11 mouse cellular contexts compared by ENCODE assay signal in genomic region chr16:35681327-35682108, GRCm38 (mm10).
DNase-seq lines count a peak whose midpoint lies in the region; ATAC-seq and TF ChIP-seq lines count a peak whose summit lies in the region.
"Had no signal": no experiment of that assay in that cellular context is flagged by ENCODE, and none has a peak within 500 bp of the region (broad histone marks: within the 10 kb centered on the region; RNA-seq: fewer than 3 reads in every experiment).

No protein-coding gene starts in this region.

- 51% methylated on average over 17 of the region's 17 CpGs for WGBS in heart, embryonic 16.5 days
- 46% methylated on average over 17 of the region's 17 CpGs for WGBS in midbrain, embryonic 15.5 days
- WGBS in forebrain, embryonic 10.5 days, result 75% methylated on average over 17 of the region's 17 CpGs

- H3K27ac ChIP-seq in heart, embryonic 16.5 days (ENCODE audit: low read length), result peak overlapping the region; percentile 86
- no peak overlapping the region for H3K27ac ChIP-seq in midbrain, embryonic 15.5 days
- no peak overlapping the region for H3K27ac ChIP-seq in layer of hippocampus, adult 2 months
- H3K27ac ChIP-seq in forebrain, embryonic 10.5 days, result no peak overlapping the region
- H3K27ac ChIP-seq: left cerebral cortex, adult 2 months; stomach, embryonic 15.5 days had no signal

- H3K4me1 ChIP-seq in heart, embryonic 16.5 days (ENCODE audit: control insufficient read depth, insufficient read depth, low read length), result peaks cover 8% of the 10 kb centered on the region
- H3K4me1 ChIP-seq in midbrain, embryonic 15.5 days, result peaks cover 14% of the 10 kb centered on the region
- H3K4me1 ChIP-seq in forebrain, embryonic 10.5 days, result peaks cover 4% of the 10 kb centered on the region; the same call in 1 of the 2 replicates
- H3K4me1 ChIP-seq: stomach, embryonic 15.5 days had no signal

- H3K9ac ChIP-seq in heart, embryonic 16.5 days (ENCODE audit: low read length), result no peak overlapping the region
- no peak overlapping the region for H3K9ac ChIP-seq in midbrain, embryonic 15.5 days
- H3K9ac ChIP-seq: forebrain, postnatal 0 days; stomach, embryonic 15.5 days had no signal

- H3K27me3 ChIP-seq in heart, embryonic 16.5 days (ENCODE audit: control insufficient read depth, insufficient read depth, low read length), result no peaks in the 10 kb centered on the region
- 0 out of 2 replicates have a peak, but pooled peaks cover 4% of the 10 kb centered on the region for H3K27me3 ChIP-seq in midbrain, embryonic 15.5 days (replicated peaks)
- H3K27me3 ChIP-seq in forebrain, embryonic 10.5 days (ENCODE audit: poor library complexity, severe bottlenecking), result no peaks in the 10 kb centered on the region
- H3K27me3 ChIP-seq: stomach, embryonic 15.5 days had no signal

- no peak for TF ChIP-seq CTCF in layer of hippocampus, adult 2 months (conservative IDR thresholded peaks at IDR 0.05)

- H3K4me3 ChIP-seq in heart, embryonic 16.5 days (ENCODE audit: low read length), result no peak overlapping the region
- H3K4me3 ChIP-seq in midbrain, embryonic 15.5 days, result no peak overlapping the region
- no peak overlapping the region for H3K4me3 ChIP-seq in layer of hippocampus, adult 2 months
- no peak overlapping the region for H3K4me3 ChIP-seq in forebrain, embryonic 10.5 days
- H3K4me3 ChIP-seq: left cerebral cortex, adult 2 months; stomach, embryonic 15.5 days had no signal

- H3K36me3 ChIP-seq in heart, embryonic 16.5 days (ENCODE audit: control insufficient read depth, insufficient read depth), result no peaks in the 10 kb centered on the region
- H3K36me3 ChIP-seq in midbrain, embryonic 15.5 days (replicated peaks), result no peaks in the 10 kb centered on the region
- H3K36me3 ChIP-seq in forebrain, embryonic 10.5 days (replicated peaks), result no peaks in the 10 kb centered on the region
- H3K36me3 ChIP-seq: stomach, embryonic 15.5 days had no signal

- peak; percentile 72 for DNase-seq in MN1 (ENCODE audit: low spot score)
- peak; percentile 71 to 78 for DNase-seq in cerebellum, postnatal 14 days
- no peak for DNase-seq in layer of hippocampus, adult 2 months (ENCODE audit: low spot score in 2 of 2)
- no peak for DNase-seq in lung, postnatal 36 days
- DNase-seq in forebrain, embryonic 10.5 days (ENCODE audit: extremely low spot score, low spot score), result no peak
- no peak for DNase-seq in adrenal gland, adult (ENCODE audit: inconsistent age in 2 of 2, low spot score in 1 of 2)
- DNase-seq: forebrain, postnatal 0 days had no signal

- ATAC-seq in heart, embryonic 16.5 days (replicated peaks; ENCODE audit: extremely low read depth, insufficient read depth, low FRiP score), result peak; percentile 73
- peak; percentile 73 for ATAC-seq in midbrain, embryonic 15.5 days (replicated peaks)
- ATAC-seq: forebrain, postnatal 0 days had no signal

- H3K9me3 ChIP-seq in heart, embryonic 16.5 days (replicated peaks; ENCODE audit: control insufficient read depth, low read length), result no peaks in the 10 kb centered on the region
- H3K9me3 ChIP-seq in midbrain, embryonic 15.5 days, result no peaks in the 10 kb centered on the region
- no peaks in the 10 kb centered on the region for H3K9me3 ChIP-seq in forebrain, embryonic 10.5 days
- H3K9me3 ChIP-seq: stomach, embryonic 15.5 days had no signal

- no peak overlapping the region for H3K4me2 ChIP-seq in heart, embryonic 16.5 days (ENCODE audit: low read depth, low read length)
- H3K4me2 ChIP-seq in midbrain, embryonic 15.5 days, result no peak overlapping the region
- H3K4me2 ChIP-seq: stomach, embryonic 15.5 days had no signal

Comparison
In these comparisons a context has a peak if more than half of its experiments do, and no peak if none do; other contexts are left out.
1. DNase-seq: peak in MN1 (single experiment) and cerebellum, postnatal 14 days (2 of 2); none in layer of hippocampus, adult 2 months (0 of 2), lung, postnatal 36 days (single experiment), forebrain, embryonic 10.5 days (single experiment) and adrenal gland, adult (0 of 2).